Mouse (Mus musculus) neutrophil, adult 5-6 weeks (primary cell): ENCODE measurements around the gene Pdzd2. TPM values are rescaled to one million over a fixed set of nuclear protein-coding genes. Genes with fewer than 3 reads are reported as not detected.

Source experiments
- ATAC-seq: fragments of 151-379, 151-347 bp; 2 replicates; pipeline ENCODE4 v1.8.0; 2017; ENCODE audit warnings: mild to moderate bottlenecking, moderate TSS enrichment; ENCODE audit not compliant: insufficient number of reproducible peaks, poor library complexity, low FRiP score, severe bottlenecking; ENCODE audit errors: extremely low read depth
- total RNA-seq: library from RNA; stranded (forward); fragments of 200-1000 nt; gene quantifications from 2 replicates; pipeline ENCODE4 v1.2.3, GENCODE M21; 2017

Gene Pdzd2
- total RNA-seq, 1 experiment from 2014 or later, result 4.1 TPM

DNA sequence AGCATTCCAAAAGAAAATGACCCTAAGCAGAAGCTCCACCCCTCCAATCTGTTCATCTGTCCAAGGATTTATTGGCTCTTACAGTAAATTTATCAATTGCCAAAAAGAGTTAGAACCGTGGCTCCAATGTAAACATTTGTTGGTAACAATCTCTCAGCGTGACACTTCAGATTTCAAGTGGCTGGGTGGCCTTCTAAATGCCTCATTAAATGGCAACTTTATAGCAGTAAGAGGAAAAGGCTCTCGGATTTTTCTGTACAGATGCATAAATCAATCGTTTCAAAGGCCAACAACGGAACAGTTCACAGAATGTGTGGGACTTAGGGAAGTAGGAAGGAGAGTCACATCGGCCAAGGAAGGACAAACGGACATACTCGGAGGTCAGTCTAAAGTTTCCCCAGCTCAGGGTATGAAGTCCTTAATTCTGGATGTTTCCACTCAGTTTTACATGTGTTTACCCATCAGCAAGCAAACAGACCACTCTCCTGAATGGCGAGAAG is 222.4 kb downstream of the Pdzd2 start:
- ATAC-seq, result no peak

DNA sequence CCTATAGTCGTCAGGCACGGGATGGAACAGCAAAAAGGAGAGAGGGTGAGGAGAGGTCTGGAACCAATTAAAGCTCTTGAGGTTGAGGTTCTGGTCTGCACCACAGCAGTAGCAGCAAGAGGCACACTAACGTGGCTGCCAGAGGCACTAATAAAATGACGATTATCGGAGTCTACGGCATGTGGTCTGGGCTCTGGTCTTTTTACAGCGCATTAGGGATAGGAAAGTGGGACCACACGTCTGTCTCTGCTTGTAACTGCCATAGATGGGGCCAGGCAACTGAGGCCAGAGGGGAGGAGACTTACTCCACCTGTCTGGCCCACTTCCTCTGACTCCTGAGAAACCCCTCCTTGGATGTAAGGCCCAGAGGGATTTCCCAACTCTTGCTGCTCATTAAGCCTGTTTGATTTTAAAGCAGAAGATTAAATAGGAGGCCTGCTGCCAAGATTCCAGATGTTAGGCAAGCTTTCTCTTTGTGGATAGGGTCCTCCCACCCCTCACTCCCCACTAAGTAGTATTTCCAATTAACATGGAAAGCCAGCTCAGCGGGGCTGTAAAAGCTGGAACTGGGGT is 224.4 kb downstream of the Pdzd2 start:
- no peak for ATAC-seq

DNA sequence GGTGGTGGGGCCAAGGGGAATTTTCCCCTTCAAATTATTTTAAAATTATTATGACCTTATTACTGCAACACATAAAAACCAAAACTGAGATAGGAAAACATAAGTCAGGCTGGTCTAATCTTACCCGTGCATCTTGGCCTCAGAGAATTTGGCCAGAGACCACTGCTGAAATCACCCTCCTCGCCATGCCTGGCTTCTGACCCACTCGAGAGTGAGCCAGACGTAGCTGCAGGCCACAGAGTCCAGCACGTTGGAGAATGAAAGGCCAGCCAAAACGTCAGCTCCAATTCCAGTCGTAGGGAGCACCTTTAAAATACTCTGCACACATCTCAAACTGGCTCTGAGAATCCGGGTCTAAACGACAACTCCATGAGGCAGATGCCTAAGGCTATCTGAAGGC is 226.2 kb downstream of the Pdzd2 start:
- no peak for ATAC-seq

- ATAC-seq, result no peak
These were observed 230.9 kb downstream of the Pdzd2 start for GRCm38 (mm10) chr15:12508765-12509377.

GRCm38 (mm10) chr15:12507523-12507922 is 232.2 kb downstream of the Pdzd2 start:
- no peak for ATAC-seq

DNA sequence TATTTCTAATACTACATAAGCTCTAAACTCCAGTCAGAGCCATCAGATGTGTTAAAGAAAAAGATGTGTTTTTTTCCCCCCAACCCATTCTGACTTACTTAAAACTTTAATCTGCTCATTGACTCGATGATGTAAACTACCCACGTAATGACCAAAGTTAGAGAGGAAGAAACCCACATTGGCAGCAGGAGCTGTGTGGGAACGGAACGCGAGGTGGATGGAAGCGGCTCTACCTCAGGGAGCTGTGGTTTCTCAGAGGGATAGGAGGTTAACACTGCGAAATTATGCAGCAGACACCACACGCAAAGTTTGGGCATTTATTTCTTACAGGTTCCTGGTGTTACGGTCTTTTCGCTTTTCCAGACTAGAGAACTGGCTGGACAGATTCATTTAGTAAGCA is 233.2 kb downstream of the Pdzd2 start:
- ATAC-seq, result no peak

DNA sequence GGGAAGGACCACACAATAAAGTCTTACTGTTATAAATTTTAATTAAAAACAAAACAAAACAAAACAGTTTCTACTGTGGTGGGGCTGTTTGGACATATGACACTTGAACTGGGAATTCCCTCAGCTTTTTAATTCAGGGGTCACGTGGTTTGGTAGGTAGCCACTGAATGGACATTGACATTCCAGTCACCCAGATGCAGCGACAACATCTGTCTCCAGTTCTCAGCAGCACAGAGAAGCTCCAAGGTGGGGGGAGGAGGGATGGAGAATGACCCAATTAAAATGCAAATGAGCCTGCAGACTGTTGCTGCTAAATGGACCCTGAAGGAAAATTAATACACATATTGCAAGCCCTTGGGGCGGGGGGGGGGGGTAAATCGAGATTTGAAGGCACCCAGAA is 233.6 kb downstream of the Pdzd2 start:
- ATAC-seq, result no peak

DNA sequence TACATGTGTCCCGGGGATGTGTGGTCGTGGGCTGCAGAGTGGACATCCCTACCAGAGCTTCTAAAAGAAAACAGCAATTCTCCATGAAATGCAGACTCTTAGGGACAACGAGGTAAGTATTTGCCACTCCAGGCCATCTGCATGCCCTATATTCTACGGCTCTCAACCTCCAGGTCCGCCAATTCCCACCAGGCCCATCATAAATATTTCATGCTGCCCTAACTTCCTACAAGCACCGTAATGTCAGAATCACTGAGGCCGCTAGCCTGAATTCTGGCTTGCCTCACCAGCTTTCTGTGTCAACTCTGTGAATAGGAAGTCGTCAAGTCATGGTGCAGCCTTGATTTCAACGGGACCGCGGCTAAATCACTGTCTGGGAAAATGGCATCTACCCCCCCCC is 234.2 kb downstream of the Pdzd2 start:
- ATAC-seq, result no peak

GRCm38 (mm10) chr15:12503907-12504306 is 235.8 kb downstream of the Pdzd2 start:
- ATAC-seq, result no peak

DNA sequence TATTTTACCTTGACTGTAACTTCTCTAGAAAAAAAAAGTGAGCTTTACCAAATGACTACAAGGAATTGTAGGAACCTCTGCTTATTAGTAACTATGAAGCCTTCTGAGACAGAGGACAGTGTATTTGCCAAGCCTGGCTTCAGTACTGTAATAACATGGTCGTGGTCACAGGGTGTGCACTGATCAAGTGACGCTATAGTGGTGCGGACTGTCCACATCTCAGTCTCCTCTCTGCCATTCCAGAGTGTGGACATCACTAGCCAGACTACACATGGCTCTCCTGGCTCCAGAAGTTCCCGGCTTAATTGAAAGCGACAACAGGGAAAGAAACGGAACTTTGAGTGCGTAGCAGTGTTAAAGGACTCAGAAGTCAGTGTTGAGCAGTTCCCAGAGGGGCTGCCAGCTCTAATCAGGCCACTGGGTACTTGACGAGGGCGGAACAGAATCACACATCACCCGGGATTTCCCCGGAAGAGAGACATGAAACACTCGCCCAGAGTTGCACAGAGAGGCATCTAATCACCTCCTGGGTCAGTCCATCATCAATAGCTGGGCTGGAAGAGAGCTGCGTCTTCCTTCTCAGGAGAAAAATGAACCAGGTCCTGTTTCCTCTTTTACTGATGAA is 237.7 kb downstream of the Pdzd2 start:
- ATAC-seq, result no peak

- ATAC-seq, result no peak
These were observed 239.1 kb downstream of the Pdzd2 start for GRCm38 (mm10) chr15:12500674-12501073.

DNA sequence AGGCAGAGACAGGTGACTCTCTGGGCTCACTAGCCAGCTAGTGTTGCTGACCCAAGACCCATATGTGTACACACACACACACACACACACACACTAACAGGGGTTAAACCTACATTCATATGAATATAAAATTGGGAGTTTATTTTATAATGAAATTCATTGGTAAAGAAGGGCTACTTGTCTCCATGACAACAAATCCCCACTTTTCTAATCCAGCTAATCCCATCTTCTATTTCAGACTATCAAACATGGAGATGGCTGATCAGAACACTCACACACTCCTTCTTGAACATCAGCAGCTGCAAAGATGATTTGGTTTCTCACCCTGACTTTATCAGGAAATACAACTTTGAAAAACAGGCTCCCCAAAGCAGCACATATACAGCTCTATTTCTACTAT is 245.6 kb downstream of the Pdzd2 start:
- no peak for ATAC-seq

GRCm38 (mm10) chr15:12493258-12493657 is 246.5 kb downstream of the Pdzd2 start:
- no peak for ATAC-seq

DNA sequence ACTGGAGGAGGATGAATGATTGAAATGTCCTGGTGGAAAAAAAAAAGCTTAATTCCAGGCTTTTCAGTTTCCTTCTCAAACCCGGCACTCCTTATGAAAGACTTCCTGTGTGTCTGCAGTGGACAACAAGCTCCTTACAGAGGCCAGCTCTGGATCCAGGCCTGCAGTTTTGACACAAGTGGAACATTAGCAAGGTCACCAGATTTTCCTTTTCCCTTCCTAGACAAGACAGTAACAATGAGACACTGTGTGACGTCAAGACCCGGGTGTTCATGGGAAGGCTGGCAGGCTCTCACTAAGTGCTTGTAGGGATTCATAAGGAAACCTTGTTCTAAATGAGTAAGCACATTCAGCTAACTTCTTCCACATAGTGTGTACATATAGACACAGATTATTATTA is 248.8 kb downstream of the Pdzd2 start:
- no peak for ATAC-seq

DNA sequence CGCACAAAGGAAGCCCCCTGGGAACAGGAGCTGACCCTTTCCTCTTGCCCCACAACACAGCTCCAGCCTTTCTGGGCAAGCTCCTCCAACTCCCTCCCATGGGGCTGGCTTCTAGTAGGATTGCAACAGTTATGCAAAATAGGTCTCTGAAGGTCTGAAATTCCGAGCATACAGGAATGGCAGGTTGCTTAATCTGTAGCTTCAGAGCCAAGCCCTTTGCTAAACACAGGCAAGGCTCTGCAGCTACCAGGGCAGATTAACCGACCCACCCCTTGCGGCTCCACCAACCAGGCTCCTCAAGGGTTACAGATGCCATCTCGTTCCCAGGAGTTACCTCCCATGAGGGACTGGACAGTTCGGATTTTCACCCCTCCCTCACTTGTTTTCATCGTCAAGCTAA is 249.2 kb downstream of the Pdzd2 start:
- no peak for ATAC-seq

DNA sequence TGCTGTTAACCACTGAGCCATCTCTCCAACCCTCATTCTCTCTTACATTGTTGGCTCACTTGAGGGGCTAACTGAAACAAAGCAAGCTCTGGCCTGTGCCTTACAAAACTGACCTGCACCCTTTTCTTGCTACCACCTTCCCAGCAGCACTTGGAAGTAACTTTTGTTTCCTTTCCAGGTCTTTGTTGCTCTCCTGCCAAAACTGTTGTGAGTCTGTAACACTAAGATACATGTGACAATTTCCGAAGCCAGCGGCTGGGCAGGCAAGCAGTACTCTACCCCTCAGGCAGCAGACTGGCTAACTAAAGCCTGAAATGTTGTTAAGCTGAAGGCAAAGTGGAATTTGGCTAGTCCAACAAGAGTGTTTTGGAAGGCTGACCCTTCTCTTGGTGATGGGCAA is 251.4 kb downstream of the Pdzd2 start:
- no peak for ATAC-seq

DNA sequence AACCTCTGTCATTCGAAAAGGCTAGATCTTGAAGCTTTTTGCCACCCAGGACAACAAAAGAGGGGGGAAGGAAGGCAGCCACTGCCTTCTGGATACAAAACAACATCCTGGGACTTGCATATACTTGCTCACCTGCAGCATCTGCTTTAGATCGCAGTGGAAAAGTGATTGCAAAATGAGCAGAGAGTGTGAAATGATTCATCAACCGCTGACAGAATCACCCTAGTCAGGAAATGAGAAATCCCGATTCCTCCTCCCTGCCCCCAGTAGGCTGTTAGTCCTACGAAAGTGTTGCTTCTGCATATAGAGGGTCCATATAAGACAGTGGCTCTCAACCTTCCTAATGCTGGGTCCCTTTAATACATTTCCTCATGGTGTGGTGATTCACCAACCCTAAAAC is 258.5 kb downstream of the Pdzd2 start:
- ATAC-seq, result no peak

DNA sequence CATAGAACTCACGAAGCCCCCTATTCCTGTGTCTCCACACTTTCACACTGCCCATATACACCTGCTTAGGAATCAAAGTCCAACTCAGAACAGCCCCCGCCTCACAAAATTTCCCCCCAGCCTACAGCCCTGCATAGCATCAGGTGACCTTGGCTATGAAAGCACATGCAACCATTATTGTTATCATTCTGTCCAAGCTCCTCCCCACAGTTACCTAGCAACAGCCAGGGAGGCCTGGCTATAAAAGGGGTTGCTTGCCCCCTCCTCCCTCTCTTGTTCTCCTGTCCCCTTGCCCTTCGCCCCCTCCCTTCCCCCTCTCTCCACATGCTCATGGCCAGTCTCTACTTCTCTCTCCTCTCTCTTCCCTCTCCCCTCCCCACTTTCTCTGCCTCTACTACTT is 259.4 kb downstream of the Pdzd2 start:
- ATAC-seq, result no peak

- no peak for ATAC-seq
These were observed 260.4 kb downstream of the Pdzd2 start for GRCm38 (mm10) chr15:12479326-12479725.

- ATAC-seq, result no peak
These were observed 266.1 kb downstream of the Pdzd2 start for GRCm38 (mm10) chr15:12473596-12473995.

- ATAC-seq, result no peak
These were observed 267.1 kb downstream of the Pdzd2 start for GRCm38 (mm10) chr15:12472646-12473045.
